Mouse (Mus musculus): ENCODE data around the gene Sfi1. TPM values are rescaled to one million over a fixed set of nuclear protein-coding genes. Genes with fewer than 3 reads are reported as not detected.
A peak's percentile ranks its signal among the peaks of the same experiment; 100 is the strongest.
"Not testable (repeated sequence)": the region's sequence is repeated elsewhere in the genome, so short reads cannot be mapped to it uniquely, and the experiment has no call there.

Gene Sfi1
- polyA plus RNA-seq, 1 experiment from 2014 or later: 16.4 TPM

GRCm38 (mm10) chr11:3153666-3154397 lies 39.4 kb downstream of the Sfi1 start:
- H3K9ac ChIP-seq; H3K4me3 ChIP-seq; H3K27ac ChIP-seq (replicated peaks); H3K4me1 ChIP-seq (replicated peaks); H3K27me3 ChIP-seq; H3K4me2 ChIP-seq: not testable (repeated sequence)
- peaks cover 20% of the 10 kb centered on the region for H3K9me3 ChIP-seq
- peak; percentile 38; the same call in 1 of the 2 replicates for ATAC-seq (ENCODE audit: low read depth)
- 80% methylated on average over 1 of the region's 1 CpGs for WGBS
- H3K36me3 ChIP-seq: peaks cover 18% of the 10 kb centered on the region

GRCm38 (mm10) chr11:3151358-3151757 lies 41.9 kb downstream of the Sfi1 start:
- 93% methylated on average over 4 of the region's 4 CpGs for WGBS
- H3K4me1 ChIP-seq (replicated peaks); H3K27me3 ChIP-seq; H3K4me2 ChIP-seq; H3K27ac ChIP-seq (replicated peaks); ATAC-seq (ENCODE audit: low read depth); H3K4me3 ChIP-seq; H3K9ac ChIP-seq: not testable (repeated sequence)
- peaks cover 14% of the 10 kb centered on the region for H3K9me3 ChIP-seq
- peaks cover 15% of the 10 kb centered on the region for H3K36me3 ChIP-seq

DNA sequence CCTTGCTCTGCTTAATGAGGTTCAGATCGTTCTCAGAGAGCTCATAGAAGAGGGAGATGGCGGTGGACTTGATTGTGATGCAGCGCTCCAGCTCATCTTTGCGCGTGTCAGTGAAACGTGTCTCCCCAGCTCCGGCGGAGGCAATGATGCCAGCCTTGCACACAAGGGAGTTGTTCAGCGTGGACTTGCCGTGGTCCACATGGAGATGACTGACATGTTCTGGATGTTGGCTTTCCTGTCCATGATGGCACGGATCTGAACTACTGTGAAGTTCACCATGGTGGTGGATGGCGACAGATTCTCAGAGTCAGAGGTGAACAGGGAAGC lies 42.6 kb downstream of the Sfi1 start:
- peaks cover 14% of the 10 kb centered on the region for H3K9me3 ChIP-seq
- H3K9ac ChIP-seq; H3K4me3 ChIP-seq; H3K4me1 ChIP-seq (replicated peaks); ATAC-seq (ENCODE audit: low read depth); H3K27ac ChIP-seq (replicated peaks); H3K27me3 ChIP-seq; H3K4me2 ChIP-seq: not testable (repeated sequence)
- 97% methylated on average over 12 of the region's 12 CpGs for whole genome bisulfite sequencing
- H3K36me3 ChIP-seq: peaks cover 15% of the 10 kb centered on the region

DNA sequence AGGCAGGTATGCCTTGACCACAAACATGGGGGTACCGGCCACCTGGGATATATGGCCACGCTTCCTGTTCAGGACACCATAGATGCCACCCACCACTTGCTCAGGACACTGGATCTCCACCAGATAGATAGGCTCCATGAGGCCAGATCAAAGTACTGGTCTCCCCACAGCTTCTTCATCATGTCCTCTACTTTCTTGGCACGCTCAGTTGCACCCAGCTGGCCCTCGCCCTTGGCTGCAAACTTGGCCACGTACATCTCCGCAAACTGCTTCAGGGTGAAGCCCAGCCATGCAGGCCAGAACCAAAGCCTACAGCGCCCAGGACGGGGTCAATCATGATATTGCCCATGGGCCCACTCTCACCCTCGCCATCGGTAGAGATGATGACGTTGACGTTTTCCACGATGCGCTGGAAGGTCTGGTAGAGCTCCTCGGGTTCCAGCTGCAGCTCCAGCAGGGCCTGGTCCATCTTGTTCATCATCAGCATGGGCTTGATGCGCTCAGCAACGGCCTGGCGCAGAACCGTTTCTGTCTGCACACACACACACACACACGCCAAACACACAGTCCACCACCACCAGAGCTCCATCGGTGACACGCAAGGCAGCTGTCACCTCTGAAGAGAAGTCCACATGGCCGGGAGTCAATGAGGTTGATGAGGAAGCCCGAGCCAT lies 43.1 kb downstream of the Sfi1 start:
- peaks cover 15% of the 10 kb centered on the region for H3K36me3 ChIP-seq
- not testable (repeated sequence) for H3K4me3 ChIP-seq; H3K4me2 ChIP-seq; H3K4me1 ChIP-seq (replicated peaks); H3K27me3 ChIP-seq; H3K27ac ChIP-seq (replicated peaks); H3K9ac ChIP-seq
- H3K9me3 ChIP-seq: peaks cover 17% of the 10 kb centered on the region
- WGBS: 96% methylated on average over 24 of the region's 24 CpGs
- ATAC-seq (ENCODE audit: low read depth): 0 out of 2 replicates have a peak, but pooled peaks have one; percentile 7

DNA sequence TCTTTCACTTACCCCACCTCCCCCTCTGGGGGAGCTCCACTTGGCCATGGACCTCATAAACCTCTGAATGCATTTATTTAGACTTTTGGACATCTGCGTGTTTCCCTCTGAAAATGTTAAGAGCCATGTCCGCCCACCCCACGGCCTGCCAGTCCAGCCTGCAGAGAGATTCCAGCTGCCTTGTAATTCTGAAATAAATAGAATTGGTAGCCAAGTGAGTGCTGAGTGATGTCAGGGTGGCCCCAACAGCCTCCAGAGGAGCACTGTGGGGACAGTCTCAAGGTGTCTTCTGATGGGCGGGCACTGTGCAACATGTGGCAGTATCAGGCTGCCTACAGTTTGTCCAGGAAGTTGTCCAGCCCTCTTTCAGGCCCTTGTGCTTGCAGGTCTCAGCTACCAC lies 43.8 kb downstream of the Sfi1 start:
- H3K27me3 ChIP-seq; ATAC-seq (ENCODE audit: low read depth); H3K27ac ChIP-seq (replicated peaks); H3K4me3 ChIP-seq; H3K4me1 ChIP-seq (replicated peaks); H3K9ac ChIP-seq; H3K4me2 ChIP-seq: not testable (repeated sequence)
- Histone ChIP-seq H3K36me3 (peaks cover 15% of the 10 kb centered on the region), H3K9me3 (peaks cover 17% of the 10 kb centered on the region)
- 96% methylated on average over 4 of the region's 4 CpGs for WGBS

DNA sequence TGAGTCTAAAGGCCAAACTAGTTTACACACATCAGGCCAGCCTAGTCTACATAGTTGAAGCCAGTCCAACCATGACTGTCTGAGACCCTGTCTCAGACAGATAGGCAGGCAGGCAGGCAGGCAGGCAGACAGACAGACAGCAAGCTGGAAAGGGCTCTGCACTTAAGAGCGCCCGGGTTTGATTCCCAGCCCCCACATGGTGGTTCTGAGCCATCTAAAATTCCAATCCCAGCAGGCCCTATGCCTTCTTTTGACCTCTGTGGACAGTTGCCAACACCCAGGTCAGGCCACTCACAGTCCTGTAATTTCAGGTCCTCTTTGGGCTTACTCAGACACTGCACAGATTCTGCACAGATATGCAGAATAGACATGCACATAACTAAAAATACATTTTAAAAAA lies 46.5 kb downstream of the Sfi1 start:
- not testable (repeated sequence) for H3K27me3 ChIP-seq; H3K4me1 ChIP-seq (replicated peaks); ATAC-seq (ENCODE audit: low read depth); H3K4me2 ChIP-seq; H3K4me3 ChIP-seq; H3K9ac ChIP-seq; H3K27ac ChIP-seq (replicated peaks)
- Histone ChIP-seq H3K9me3 (peaks cover 13% of the 10 kb centered on the region), H3K36me3 (peaks cover 11% of the 10 kb centered on the region)
- 86% methylated on average over 2 of the region's 2 CpGs for WGBS

- not testable (repeated sequence) for H3K4me2 ChIP-seq; H3K4me3 ChIP-seq; H3K36me3 ChIP-seq; H3K4me1 ChIP-seq (replicated peaks); H3K9ac ChIP-seq; ATAC-seq (ENCODE audit: low read depth); H3K27me3 ChIP-seq; H3K27ac ChIP-seq (replicated peaks)
- WGBS: 58% methylated on average over 9 of the region's 9 CpGs
- peaks cover 13% of the 10 kb centered on the region for H3K9me3 ChIP-seq
Observed at GRCm38 (mm10) chr11:3145359-3146165, 47.7 kb downstream of the Sfi1 start.

- not testable (repeated sequence) for H3K4me3 ChIP-seq; H3K27ac ChIP-seq (replicated peaks); H3K36me3 ChIP-seq
Observed at GRCm38 (mm10) chr11:3143984-3144383, 49.3 kb downstream of the Sfi1 start.

DNA sequence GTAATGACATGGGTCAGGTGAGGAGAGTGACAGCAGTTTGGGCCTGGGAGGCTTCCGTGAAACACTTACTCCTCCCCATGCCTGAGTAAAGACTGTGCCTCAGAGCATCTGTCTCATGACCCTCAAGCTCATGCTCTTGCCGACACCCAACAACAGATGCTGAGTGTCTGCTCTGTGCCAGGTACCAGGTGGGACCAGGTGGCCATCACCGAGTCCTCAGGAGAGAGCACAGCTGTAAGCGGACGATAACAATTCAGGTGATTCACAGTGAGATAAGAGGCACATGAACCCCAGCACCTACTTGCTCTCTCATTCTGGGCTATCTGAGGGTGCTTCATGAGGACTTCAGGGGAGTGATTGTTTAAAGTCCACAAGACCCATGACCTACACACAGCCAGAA lies 50.9 kb downstream of the Sfi1 start:
- H3K4me2 ChIP-seq; H3K27ac ChIP-seq (replicated peaks); H3K27me3 ChIP-seq; H3K4me1 ChIP-seq (replicated peaks); H3K9ac ChIP-seq; H3K4me3 ChIP-seq; H3K36me3 ChIP-seq: not testable (repeated sequence)
- H3K9me3 ChIP-seq: peaks cover 19% of the 10 kb centered on the region
- peak; percentile 51 for ATAC-seq (ENCODE audit: low read depth)
- 91% methylated on average over 4 of the region's 5 CpGs for WGBS

More at GRCm38 (mm10) chr11:3143984-3144383, 49.3 kb downstream of the Sfi1 start:
- peaks cover 10% of the 10 kb centered on the region for H3K9me3 ChIP-seq
- ATAC-seq (ENCODE audit: low read depth); H3K9ac ChIP-seq; H3K27me3 ChIP-seq; H3K4me2 ChIP-seq; H3K4me1 ChIP-seq (replicated peaks): not testable (repeated sequence)
- 92% methylated on average over 3 of the region's 3 CpGs for WGBS

DNA sequence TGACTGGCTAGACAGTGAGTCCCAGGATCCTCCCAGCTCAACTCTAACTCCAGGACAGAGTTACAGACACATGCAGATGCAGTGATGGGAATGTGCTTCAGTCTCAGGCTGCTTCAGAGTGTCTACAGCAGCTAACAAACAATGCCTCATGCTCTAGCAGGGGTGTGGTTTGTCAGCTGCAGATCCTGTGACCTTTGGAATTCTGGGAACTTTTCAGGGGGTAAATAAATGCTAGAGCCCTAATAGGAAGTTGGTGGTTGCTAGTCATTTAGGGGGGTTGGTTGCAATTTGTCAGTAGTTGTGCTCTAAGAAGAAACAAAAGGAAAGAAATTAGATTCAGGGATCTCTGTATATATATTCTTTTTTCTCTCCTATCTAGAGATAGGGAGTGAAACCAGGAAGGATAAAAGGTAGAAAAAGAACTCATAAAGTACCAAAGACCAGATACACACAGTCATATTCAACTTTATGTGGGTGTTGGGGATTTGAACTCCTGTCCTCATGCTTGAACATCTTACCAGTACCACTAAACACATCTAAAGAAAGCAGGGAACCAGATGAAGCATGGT lies 52.2 kb downstream of the Sfi1 start:
- H3K9ac ChIP-seq; H3K27me3 ChIP-seq; H3K4me2 ChIP-seq; H3K4me3 ChIP-seq; H3K36me3 ChIP-seq; H3K4me1 ChIP-seq (replicated peaks); H3K27ac ChIP-seq (replicated peaks); ATAC-seq (ENCODE audit: low read depth): not testable (repeated sequence)
- H3K9me3 ChIP-seq: peaks cover 23% of the 10 kb centered on the region

DNA sequence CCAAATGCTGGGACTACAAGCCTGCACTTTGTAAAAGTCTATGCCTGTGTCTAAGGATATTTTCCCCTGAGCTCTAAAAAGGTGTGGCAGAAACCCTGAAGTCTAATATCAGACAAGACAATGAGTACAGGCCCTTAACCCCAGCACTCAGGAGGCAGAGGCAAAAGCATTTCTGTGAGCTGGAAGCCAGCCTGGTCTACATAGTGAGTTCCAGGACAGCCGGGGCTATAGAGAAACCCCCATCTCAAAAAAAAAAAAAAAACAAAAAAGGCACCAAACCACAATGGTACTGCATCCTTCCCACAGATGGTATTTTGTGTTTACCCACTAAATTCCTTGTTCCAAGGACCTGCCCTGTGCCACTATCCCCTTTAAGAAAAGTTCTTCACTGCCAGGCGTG lies 54.9 kb downstream of the Sfi1 start:
- not testable (repeated sequence) for H3K27me3 ChIP-seq; H3K4me3 ChIP-seq; H3K4me1 ChIP-seq (replicated peaks); H3K9ac ChIP-seq; ATAC-seq (ENCODE audit: low read depth); H3K4me2 ChIP-seq; H3K27ac ChIP-seq (replicated peaks); H3K36me3 ChIP-seq
- peaks cover 22% of the 10 kb centered on the region for H3K9me3 ChIP-seq
- WGBS: 83% methylated on average over 2 of the region's 2 CpGs

DNA sequence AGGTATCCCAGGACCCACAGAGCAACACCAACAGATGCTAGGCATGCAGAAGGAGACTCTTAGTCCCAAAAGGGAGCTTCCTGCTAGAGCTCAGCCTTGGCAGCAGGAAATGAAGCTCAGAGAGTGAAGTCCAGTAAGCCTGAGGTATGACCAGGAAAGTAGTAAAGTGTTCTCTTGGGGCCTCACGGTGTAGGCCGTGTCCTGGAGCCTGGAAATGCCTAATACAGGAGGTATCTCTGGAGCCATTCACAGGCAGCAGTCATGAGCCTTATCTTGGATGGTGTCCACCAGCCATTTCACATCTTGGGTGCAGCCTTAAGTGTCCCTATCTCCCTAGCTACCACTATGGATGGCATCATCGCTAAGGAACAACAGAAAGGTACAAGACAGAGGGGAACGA lies 56.0 kb downstream of the Sfi1 start:
- not testable (repeated sequence) for ATAC-seq (ENCODE audit: low read depth); H3K27me3 ChIP-seq; H3K4me3 ChIP-seq; H3K9ac ChIP-seq; H3K36me3 ChIP-seq; H3K27ac ChIP-seq (replicated peaks); H3K4me1 ChIP-seq (replicated peaks); H3K4me2 ChIP-seq
- WGBS: 92% methylated on average over 4 of the region's 4 CpGs
- H3K9me3 ChIP-seq: peaks cover 23% of the 10 kb centered on the region
